Mouse (Mus musculus) activated CD4-positive, CD25-positive, alpha-beta regulatory T cell, adult 9 weeks (primary cell): ENCODE measurements around the gene Olfr1006. TPM values are rescaled to one million over a fixed set of nuclear protein-coding genes. Genes with fewer than 3 reads are reported as not detected.

ENCODE experiments used
- polyA plus RNA-seq: library from polyadenylated mRNA; unstranded; fragments of 100-300 nt; shearing (Covaris generic); gene quantifications from one replicate; pipeline ENCODE4 v1.2.1, GENCODE M21; 2017

Gene Olfr1006
- not detected for polyA plus RNA-seq

GRCm38 (mm10) chr2:85678667-85679066 lies at the start of gene Olfr1006:
Gene Olfr1006 (minus strand): TSS chr2:85678767.

GRCm38 (mm10) chr2:85715119-85715518 lies 36.6 kb upstream of the Olfr1006 start, which contains the start of gene Olfr1009:
Gene Olfr1009 (plus strand): TSS chr2:85715419.

GRCm38 (mm10) chr2:85689131-85689530 lies 10.6 kb upstream of the Olfr1006 start, which contains the start of gene Olfr1008:
Gene Olfr1008 (plus strand): TSS chr2:85689431.

GRCm38 (mm10) chr2:85664355-85664754 lies 14.2 kb downstream of the Olfr1006 start, which contains the start of gene Olfr154:
Gene Olfr154 (minus strand): TSS chr2:85664455.

GRCm38 (mm10) chr2:85650604-85651003 lies 28.0 kb downstream of the Olfr1006 start, which contains the start of gene Olfr1002:
Gene Olfr1002 (minus strand): TSS chr2:85650704.

Other genes starting within 250 kb of the Olfr1006 start
- not detected for gene Olfr994, start 242.3 kb downstream of the Olfr1006 start, polyA plus RNA-seq
- gene Olfr995, start 235.1 kb downstream of the Olfr1006 start, polyA plus RNA-seq, result not detected
- not detected for gene 4833423E24Rik, start 159.7 kb downstream of the Olfr1006 start, polyA plus RNA-seq
- not detected for gene Olfr996, start 99.6 kb downstream of the Olfr1006 start, polyA plus RNA-seq
- not detected for gene Olfr998, start 89.8 kb downstream of the Olfr1006 start, polyA plus RNA-seq
- not detected for gene Olfr1000, start 66.9 kb downstream of the Olfr1006 start, polyA plus RNA-seq
- not detected for gene Olfr1002, start 28.1 kb downstream of the Olfr1006 start, polyA plus RNA-seq
- not detected for gene Olfr154, start 14.3 kb downstream of the Olfr1006 start, polyA plus RNA-seq
- gene Olfr1008, start 10.7 kb upstream of the Olfr1006 start, polyA plus RNA-seq, result not detected
- not detected for gene Olfr1009, start 36.7 kb upstream of the Olfr1006 start, polyA plus RNA-seq
- not detected for gene Olfr1012, start 84.0 kb upstream of the Olfr1006 start, polyA plus RNA-seq
- not detected for gene Olfr1013, start 88.3 kb upstream of the Olfr1006 start, polyA plus RNA-seq
- not detected for gene Olfr1014, start 93.9 kb upstream of the Olfr1006 start, polyA plus RNA-seq
- gene Olfr1015, start 103.2 kb upstream of the Olfr1006 start, polyA plus RNA-seq, result not detected
- not detected for gene Olfr1016, start 123.8 kb upstream of the Olfr1006 start, polyA plus RNA-seq
- gene Olfr1018, start 139.7 kb upstream of the Olfr1006 start, polyA plus RNA-seq, result not detected
- gene Olfr1019, start 166.7 kb upstream of the Olfr1006 start, polyA plus RNA-seq, result not detected
- not detected for gene Olfr1020, start 168.3 kb upstream of the Olfr1006 start, polyA plus RNA-seq
- gene Olfr1022, start 189.8 kb upstream of the Olfr1006 start, polyA plus RNA-seq, result not detected
- gene Olfr1023, start 206.9 kb upstream of the Olfr1006 start, polyA plus RNA-seq, result not detected
- gene Olfr1024, start 226.3 kb upstream of the Olfr1006 start, polyA plus RNA-seq, result not detected
- gene Olfr1025-ps1, start 236.4 kb upstream of the Olfr1006 start, polyA plus RNA-seq, result not detected
- not detected for gene Olfr1026, start 242.8 kb upstream of the Olfr1006 start, polyA plus RNA-seq